Mouse (Mus musculus) c-Kit-positive CD71-negative TER-119-negative erythroid progenitor cells, embryonic 14.5 days (primary cell): Measurements from ENCODE around the gene Sgce.
"Not testable (repeated sequence)": the region's sequence is repeated elsewhere in the genome, so short reads cannot be mapped to it uniquely, and the experiment has no call there.

Experiments used
- DNase-seq: peaks from one replicate; pipeline ENCODE4 v3.0.0-alpha.2; 2013; ENCODE audit warnings: low read depth

Sgce gene

GRCm38 (mm10) chr6:4722739-4723138, 24.3 kb downstream of the Sgce start:
- no peak for DNase-seq

- DNase-seq = no peak
Measured at GRCm38 (mm10) chr6:4722142-4722541, 24.9 kb downstream of the Sgce start.

- DNase-seq = no peak
Measured at GRCm38 (mm10) chr6:4717344-4717743, 29.7 kb downstream of the Sgce start.

GRCm38 (mm10) chr6:4716171-4716570, 30.8 kb downstream of the Sgce start:
- DNase-seq = no peak

GRCm38 (mm10) chr6:4708971-4709370, 38.0 kb downstream of the Sgce start:
- DNase-seq = no peak

- no peak for DNase-seq
Measured at GRCm38 (mm10) chr6:4706415-4706814, 40.6 kb downstream of the Sgce start.

GRCm38 (mm10) chr6:4703908-4704307, 43.1 kb downstream of the Sgce start:
- no peak for DNase-seq

GRCm38 (mm10) chr6:4701641-4702040, 45.4 kb downstream of the Sgce start:
- no peak for DNase-seq

- no peak for DNase-seq
Measured at GRCm38 (mm10) chr6:4695778-4696177, 51.2 kb downstream of the Sgce start.

- no peak for DNase-seq
Measured at GRCm38 (mm10) chr6:4694672-4695231, 52.3 kb downstream of the Sgce start.

GRCm38 (mm10) chr6:4693544-4693943, 53.5 kb downstream of the Sgce start:
- DNase-seq = no peak

- DNase-seq = no peak
Measured at GRCm38 (mm10) chr6:4690438-4690837, 56.6 kb downstream of the Sgce start.

- DNase-seq = no peak
Measured at GRCm38 (mm10) chr6:4684706-4685340, 62.2 kb downstream of the Sgce start.

GRCm38 (mm10) chr6:4680576-4680975, 66.4 kb downstream of the Sgce start:
- no peak for DNase-seq

GRCm38 (mm10) chr6:4679981-4680380, 67.0 kb downstream of the Sgce start:
- no peak for DNase-seq

GRCm38 (mm10) chr6:4677356-4677761, 69.6 kb downstream of the Sgce start:
- DNase-seq = no peak

GRCm38 (mm10) chr6:4665154-4665553, 81.9 kb downstream of the Sgce start:
- DNase-seq = no peak

GRCm38 (mm10) chr6:4664313-4664712, 82.7 kb downstream of the Sgce start:
- peak; percentile 16 for DNase-seq

GRCm38 (mm10) chr6:4663516-4663915, 83.5 kb downstream of the Sgce start:
- no peak for DNase-seq

GRCm38 (mm10) chr6:4658861-4659260, 88.1 kb downstream of the Sgce start:
- no peak for DNase-seq

GRCm38 (mm10) chr6:4655924-4656323, 91.1 kb downstream of the Sgce start:
- DNase-seq = no peak

- DNase-seq = no peak
Measured at GRCm38 (mm10) chr6:4655466-4655865, 91.5 kb downstream of the Sgce start.

- DNase-seq = not testable (repeated sequence)
Measured at GRCm38 (mm10) chr6:4653741-4654140, 93.3 kb downstream of the Sgce start.

GRCm38 (mm10) chr6:4652596-4653134, 94.3 kb downstream of the Sgce start:
- DNase-seq = no peak
